Mouse (Mus musculus) Patski (cell line): Measurements from ENCODE around the gene D7Ertd443e. TPM values are rescaled to one million over a fixed set of nuclear protein-coding genes. Genes with fewer than 3 reads are reported as not detected.

Source experiments
- ATAC-seq: fragments of 100-300 bp; one replicate; pipeline ENCODE4 v1.8.0; 2021
- CTCF ChIA-PET: fragments of 350-600 bp; sonication (Branson Sonifier 250); formaldehyde crosslinking; loops from one replicate; lab custom pipeline; 2022; ENCODE audit warnings: inconsistent platforms; lab: Charles Lee
- POLR2A ChIA-PET: fragments of 350-600 bp; sonication (Branson Sonifier 250); formaldehyde crosslinking; loops from one replicate; lab custom pipeline; 2022; ENCODE audit warnings: antibody characterized with exemption, inconsistent platforms; lab: Charles Lee
- DNase-seq: peaks from one replicate; pipeline ENCODE4 v3.0.0-alpha.2; 2011; ENCODE audit warnings: low read depth, low spot score
- H3K27me3 ChIP-seq: fragments of 371-371 bp; one replicate; pipeline ENCODE4 v1.5.1; 2021
- CTCF ChIP-seq: fragments of 100-300 bp; IDR thresholded peaks from one replicate; pipeline ENCODE4 v1.5.1; 2021
- in situ Hi-C: fragments of 300-500 bp; cut with MboI; formaldehyde crosslinking; loops from 3 replicates; pipeline ENCODE4 v1.11.1; 2018; ENCODE audit warnings: low pct_unique_long_range_greater_than_20kb, mixed read lengths
- polyA plus RNA-seq: library from polyadenylated mRNA; unstranded; gene quantifications from one replicate; pipeline ENCODE4 v1.2.3, GENCODE M21; 2021

D7Ertd443e gene
- polyA plus RNA-seq, result 0.31 TPM

DNA sequence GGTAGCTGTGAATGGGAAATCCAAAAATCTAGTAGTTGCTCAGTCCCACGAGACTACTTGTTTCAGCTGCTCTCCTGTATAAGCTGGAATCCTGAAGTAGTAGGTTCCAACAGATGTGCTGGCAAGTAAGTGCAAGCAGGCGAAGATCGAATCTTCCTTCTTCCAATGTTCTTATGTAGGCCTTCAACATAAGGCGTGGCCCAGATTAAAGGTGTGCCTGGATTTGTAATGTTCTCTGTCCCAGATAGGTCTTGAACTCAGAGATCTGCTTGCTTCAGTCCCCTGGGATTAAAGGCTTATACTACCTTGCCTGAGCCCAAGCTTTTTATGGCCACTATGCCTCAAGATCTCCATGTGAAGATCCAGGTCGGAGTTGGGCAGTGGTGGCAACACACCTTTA is at the start of gene D7Ertd443e:
Gene D7Ertd443e (minus strand): TSS at position 101 of the 400 bp plus-strand sequence.
- TF ChIP-seq CTCF, result no peak
- H3K27me3 ChIP-seq, result no peaks in the 10 kb centered on the region
- in situ Hi-C loops, result no loop called here
- no peak for DNase-seq
- POLR2A ChIA-PET, result no interaction called here
- CTCF ChIA-PET, result no interaction called here
- no peak for ATAC-seq

GRCm38 (mm10) chr7:134431681-134432080 is 46.2 kb upstream of the D7Ertd443e start:
- ChIA-PET CTCF (no interaction called here), POLR2A (no interaction called here)
- no peaks in the 10 kb centered on the region for H3K27me3 ChIP-seq
- DNase-seq (no peak), ATAC-seq (no peak)
- TF ChIP-seq CTCF, result no peak
- in situ Hi-C loops, result no loop called here

- no peak for ATAC-seq
- DNase-seq, result peak; percentile 35
Measured at GRCm38 (mm10) chr7:134428676-134429075, 43.2 kb upstream of the D7Ertd443e start.

GRCm38 (mm10) chr7:134415014-134415413 is 29.6 kb upstream of the D7Ertd443e start:
- no peak for DNase-seq
- ATAC-seq, result no peak
- H3K27me3 ChIP-seq, result no peaks in the 10 kb centered on the region
- in situ Hi-C loops, result no loop called here
- CTCF ChIA-PET, result interaction anchor here (1.5 kb wide), 1 partner anchor 33 kb away, joined by 3 read pairs; no protein-coding TSS in a partner anchor
- POLR2A ChIA-PET, result no interaction called here
- no peak for TF ChIP-seq CTCF

More at GRCm38 (mm10) chr7:134428676-134429075, 43.2 kb upstream of the D7Ertd443e start:
- in situ Hi-C loops, result no loop called here
- POLR2A ChIA-PET, result interaction anchor here (0.9 kb wide), 1 partner anchor 12 kb away, joined by 3 read pairs; no protein-coding TSS in a partner anchor
- CTCF ChIA-PET, result no interaction called here
- TF ChIP-seq CTCF, result no peak
- no peaks in the 10 kb centered on the region for H3K27me3 ChIP-seq

GRCm38 (mm10) chr7:134414005-134414690 is 28.7 kb upstream of the D7Ertd443e start:
- POLR2A ChIA-PET, result no interaction called here
- no peak for DNase-seq
- ATAC-seq, result no peak
- CTCF ChIA-PET, result interaction anchor here (1.2 kb wide), 1 partner anchor 13 kb away, joined by 3 read pairs; no protein-coding TSS in a partner anchor
- H3K27me3 ChIP-seq, result no peaks in the 10 kb centered on the region
- in situ Hi-C loops, result no loop called here
- TF ChIP-seq CTCF, result peak; percentile 62

DNA sequence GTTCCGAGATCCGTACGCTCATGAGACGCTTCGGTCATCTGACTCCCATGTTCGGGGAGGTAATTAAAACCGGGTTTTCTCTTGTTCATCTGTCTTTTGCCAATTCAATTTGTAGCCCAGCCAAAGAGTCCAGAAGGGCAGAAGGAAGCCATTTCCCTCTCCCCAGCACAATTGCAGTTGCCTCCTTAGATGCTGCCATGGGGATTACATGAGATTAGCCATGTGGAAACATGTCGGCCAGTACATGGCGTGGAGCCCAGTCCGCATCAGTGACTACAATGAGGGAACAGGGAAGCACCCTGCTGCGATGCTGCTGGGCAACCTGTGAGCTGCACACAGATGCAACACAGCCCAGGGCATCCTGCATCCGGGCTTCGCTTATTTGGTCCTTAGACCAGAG is 23.2 kb upstream of the D7Ertd443e start:
- H3K27me3 ChIP-seq, result no peaks in the 10 kb centered on the region
- DNase-seq (no peak), ATAC-seq (no peak)
- ChIA-PET CTCF (no interaction called here), POLR2A (interaction anchor here (1.1 kb wide), 1 partner anchor 19 kb away, joined by 3 read pairs; no protein-coding TSS in a partner anchor)
- no peak for TF ChIP-seq CTCF
- in situ Hi-C loops, result no loop called here

DNA sequence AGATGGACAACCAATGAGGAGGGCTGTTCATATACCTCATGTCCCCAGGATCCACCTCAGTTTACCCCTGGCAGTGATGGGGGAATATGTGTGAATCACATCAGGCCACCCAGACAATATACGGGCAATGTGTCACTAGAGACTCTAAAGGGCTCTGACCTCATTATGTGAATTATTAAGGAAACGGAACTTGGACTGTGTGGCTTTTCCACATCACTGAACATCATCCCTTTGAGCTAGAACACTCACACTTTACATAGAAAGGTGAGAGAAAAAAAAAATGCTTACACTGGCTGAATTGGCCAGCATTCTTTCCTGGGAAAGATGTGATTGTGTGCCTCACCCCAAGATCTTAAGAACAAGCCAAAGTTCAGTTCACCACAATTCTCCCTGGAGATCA is 15.3 kb upstream of the D7Ertd443e start:
- in situ Hi-C loops, result no loop called here
- no peaks in the 10 kb centered on the region for H3K27me3 ChIP-seq
- no peak for DNase-seq
- no peak for ATAC-seq
- TF ChIP-seq CTCF, result no peak
- CTCF ChIA-PET, result interaction anchor here (0.7 to 1.4 kb wide), 2 partner anchors 10 to 13 kb away, joined by 3 to 4 read pairs; no protein-coding TSS in a partner anchor
- POLR2A ChIA-PET, result no interaction called here

DNA sequence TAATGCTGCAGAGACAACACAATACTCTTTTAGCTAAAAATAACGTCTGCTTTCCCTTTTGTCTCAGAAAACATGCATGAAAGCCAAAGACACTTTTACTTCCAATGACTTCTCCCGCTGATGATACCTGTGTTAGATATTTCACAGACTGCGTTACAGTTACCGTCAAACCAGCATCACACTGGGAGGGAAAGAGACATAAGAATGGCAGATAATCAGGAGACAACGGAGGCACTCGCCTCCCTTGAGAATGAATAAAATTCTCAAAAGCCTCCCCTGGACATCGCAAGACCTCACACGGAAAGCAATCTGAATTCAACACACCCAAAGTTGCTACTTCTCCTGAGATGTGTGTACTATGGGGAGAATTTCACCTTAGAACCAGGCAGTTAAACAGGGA is 11.3 kb upstream of the D7Ertd443e start:
- in situ Hi-C loops, result no loop called here
- POLR2A ChIA-PET, result no interaction called here

GRCm38 (mm10) chr7:134382791-134383190 is 2.7 kb downstream of the D7Ertd443e start:
- in situ Hi-C loops, result no loop called here
- no peaks in the 10 kb centered on the region for H3K27me3 ChIP-seq
- TF ChIP-seq CTCF, result no peak
- ATAC-seq, result no peak
- ChIA-PET POLR2A (no interaction called here), CTCF (interaction anchor here (1.5 to 1.8 kb wide), 2 partner anchors 8 to 11 kb away, joined by 4 to 5 read pairs; no protein-coding TSS in a partner anchor)
- no peak for DNase-seq

More for the DNA sequence above, 11.3 kb upstream of the D7Ertd443e start:
- ATAC-seq (no peak), DNase-seq (no peak)
- CTCF ChIA-PET, result no interaction called here
- no peaks in the 10 kb centered on the region for H3K27me3 ChIP-seq
- TF ChIP-seq CTCF, result no peak

- no peaks in the 10 kb centered on the region for H3K27me3 ChIP-seq
- POLR2A ChIA-PET, result interaction anchor here (0.6 to 0.9 kb wide), 2 partner anchors 9 to 41 kb away, joined by 3 read pairs; no protein-coding TSS in a partner anchor
- CTCF ChIA-PET, result interaction anchor here (1.2 to 1.8 kb wide), 3 partner anchors 10 to 12 kb away, joined by 3 to 5 read pairs (median 4); no protein-coding TSS in a partner anchor
- peak; percentile 91 for DNase-seq
- ATAC-seq, result peak; percentile 47
- peak; percentile 59 for TF ChIP-seq CTCF
- in situ Hi-C loops, result no loop called here
Measured at GRCm38 (mm10) chr7:134381407-134381861, 4.0 kb downstream of the D7Ertd443e start.

DNA sequence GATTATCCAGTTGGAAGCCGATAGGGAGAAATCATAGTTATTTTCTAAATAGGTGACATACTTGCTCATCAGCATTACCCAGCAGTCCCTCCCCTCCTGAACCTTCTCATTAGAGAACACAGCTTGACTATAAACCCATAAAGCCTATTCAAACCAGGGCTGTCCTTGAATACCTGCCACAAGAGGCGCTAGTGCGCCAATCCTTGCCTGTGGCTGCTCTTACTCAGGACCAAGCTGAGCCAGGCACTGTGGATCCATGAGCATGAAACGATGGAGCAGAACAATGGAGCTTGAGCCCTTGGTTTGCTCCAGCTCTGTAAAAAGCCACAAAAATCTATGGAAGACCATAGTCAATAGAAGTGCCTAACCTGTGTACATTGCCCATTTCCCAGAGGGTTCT is 7.2 kb downstream of the D7Ertd443e start:
- CTCF ChIA-PET, result interaction anchor here (1.1 kb wide), 1 partner anchor 14 kb away, joined by 3 read pairs; no protein-coding TSS in a partner anchor
- no peak for ATAC-seq
- in situ Hi-C loops, result no loop called here

More for the DNA sequence above, 7.2 kb downstream of the D7Ertd443e start:
- TF ChIP-seq CTCF, result peak; percentile 66
- no peak for DNase-seq
- POLR2A ChIA-PET, result interaction anchor here (0.6 kb wide), 2 partner anchors 12 to 1147 kb away, joined by 3 to 5 read pairs; no protein-coding TSS in a partner anchor
- no peaks in the 10 kb centered on the region for H3K27me3 ChIP-seq
